8 mouse cellular contexts compared by ENCODE assay signal in the genomic region with DNA sequence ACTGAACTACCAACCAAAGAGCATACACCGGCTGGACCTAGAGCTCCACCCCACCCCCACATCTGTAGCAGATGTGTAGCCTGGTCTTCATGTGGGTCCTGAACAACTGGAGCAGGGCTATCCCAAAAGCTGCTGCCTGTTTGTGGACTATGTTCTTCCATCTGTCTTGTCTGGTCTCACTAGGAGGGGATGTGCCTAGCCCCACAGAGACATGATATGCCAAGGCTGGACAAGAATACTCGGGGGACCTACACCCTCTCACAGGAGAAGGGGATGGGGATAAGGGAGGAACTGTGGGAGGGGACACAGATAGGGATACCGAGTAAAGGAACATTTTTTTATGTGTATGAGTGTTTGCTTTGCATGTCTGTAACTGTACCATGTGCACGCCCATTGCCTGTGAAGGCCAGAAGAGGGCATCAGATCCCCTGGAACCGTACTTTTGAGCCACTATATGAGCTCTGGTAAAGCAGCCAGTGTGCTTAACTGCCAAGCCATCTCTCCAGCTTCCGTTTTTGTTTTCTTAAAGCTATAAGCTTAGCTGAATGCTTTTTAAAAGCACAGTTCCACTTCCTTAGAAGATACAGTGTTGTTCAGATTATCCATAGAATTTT. TPM values are rescaled to one million over a fixed set of nuclear protein-coding genes. Genes with fewer than 3 reads are reported as not detected.
DNase-seq lines count a peak whose midpoint lies in the region; ATAC-seq and TF ChIP-seq lines count a peak whose summit lies in the region.

No protein-coding gene starts in this region.

- H3K9me3 ChIP-seq in heart, embryonic 11.5 days (replicated peaks; ENCODE audit: control insufficient read depth, low read length), result no peaks in the 10 kb centered on the region
- no peaks in the 10 kb centered on the region for H3K9me3 ChIP-seq in forebrain, embryonic 11.5 days (ENCODE audit: control insufficient read depth, low read length)
- H3K9me3 ChIP-seq in hindbrain, embryonic 13.5 days, result no peaks in the 10 kb centered on the region
- H3K9me3 ChIP-seq in stomach, embryonic 14.5 days (ENCODE audit: control insufficient read depth, low read depth, low read length), result no peaks in the 10 kb centered on the region

- no peaks in the 10 kb centered on the region for H3K4me1 ChIP-seq in heart, embryonic 11.5 days (ENCODE audit: control insufficient read depth, insufficient read depth, low read length)
- H3K4me1 ChIP-seq in bone marrow, adult 2 months (ENCODE audit: control insufficient read depth, insufficient read depth, low read length), result peaks cover 1% of the 10 kb centered on the region; the same call in 1 of the 2 replicates
- H3K4me1 ChIP-seq in forebrain, embryonic 11.5 days (replicated peaks; ENCODE audit: control insufficient read depth, insufficient read depth, low read length), result no peaks in the 10 kb centered on the region
- no peaks in the 10 kb centered on the region for H3K4me1 ChIP-seq in hindbrain, embryonic 13.5 days (replicated peaks)
- H3K4me1 ChIP-seq in stomach, embryonic 14.5 days (ENCODE audit: control insufficient read depth, insufficient read depth, low read length), result no peaks in the 10 kb centered on the region

- TF ChIP-seq POLR2A in bone marrow, adult 2 months (IDR thresholded peaks at IDR 0.05; ENCODE audit: borderline replicate concordance, control insufficient read depth, low read depth, low read length), result no peak

- H3K27me3 ChIP-seq in heart, embryonic 11.5 days (ENCODE audit: control insufficient read depth, insufficient read depth, low read length), result no peaks in the 10 kb centered on the region
- no peaks in the 10 kb centered on the region for H3K27me3 ChIP-seq in forebrain, embryonic 11.5 days (ENCODE audit: control insufficient read depth, insufficient read depth, low read length)
- H3K27me3 ChIP-seq in hindbrain, embryonic 13.5 days, result no peaks in the 10 kb centered on the region
- H3K27me3 ChIP-seq in stomach, embryonic 14.5 days (ENCODE audit: control insufficient read depth, insufficient read depth, low read length), result no peaks in the 10 kb centered on the region

- 32% methylated on average over 6 of the region's 6 CpGs for WGBS in heart, embryonic 11.5 days (ENCODE audit: insufficient replicate concordance)
- WGBS in bone marrow, adult 2 months, result 20% methylated on average over 6 of the region's 6 CpGs
- 42% methylated on average over 6 of the region's 6 CpGs for WGBS in forebrain, embryonic 11.5 days
- 41% methylated on average over 6 of the region's 6 CpGs for WGBS in hindbrain, embryonic 13.5 days
- WGBS in stomach, embryonic 14.5 days, result 34% methylated on average over 6 of the region's 6 CpGs

- H3K9ac ChIP-seq in heart, embryonic 11.5 days (ENCODE audit: low read depth, low read length), result no peak overlapping the region
- no peak overlapping the region for H3K9ac ChIP-seq in forebrain, embryonic 11.5 days (ENCODE audit: low read length)
- H3K9ac ChIP-seq in hindbrain, embryonic 13.5 days, result no peak overlapping the region
- H3K9ac ChIP-seq in stomach, embryonic 14.5 days (replicated peaks; ENCODE audit: low read depth, low read length), result no peak overlapping the region

- TF ChIP-seq CTCF in bone marrow, adult 2 months (IDR thresholded peaks at IDR 0.05; ENCODE audit: control insufficient read depth, insufficient read depth, low read length), result peak; percentile 67

- peak; percentile 66 for DNase-seq in heart, adult 8-10 months (ENCODE audit: low spot score)
- DNase-seq in forebrain, embryonic 11.5 days (ENCODE audit: low spot score), result peak; percentile 57
- DNase-seq in layer of hippocampus, postnatal 10 days (ENCODE audit: low spot score in 2 of 2), result peak; percentile 64 to 69
- peak; percentile 71 to 79 for DNase-seq in lung, postnatal 4 days

- H3K27ac ChIP-seq in heart, embryonic 11.5 days (ENCODE audit: low read depth, low read length), result no peak overlapping the region
- H3K27ac ChIP-seq in bone marrow, adult 2 months (ENCODE audit: control insufficient read depth, insufficient read depth, low read depth, low read length, poor library complexity), result no peak overlapping the region
- no peak overlapping the region for H3K27ac ChIP-seq in forebrain, embryonic 11.5 days (ENCODE audit: low read depth, low read length)
- H3K27ac ChIP-seq in hindbrain, embryonic 13.5 days, result no peak overlapping the region
- H3K27ac ChIP-seq in stomach, embryonic 14.5 days (ENCODE audit: low read length), result no peak overlapping the region

- H3K4me2 ChIP-seq in heart, embryonic 11.5 days, result no peak overlapping the region
- no peak overlapping the region for H3K4me2 ChIP-seq in forebrain, embryonic 11.5 days (ENCODE audit: low read depth, low read length, severe bottlenecking)
- no peak overlapping the region for H3K4me2 ChIP-seq in hindbrain, embryonic 13.5 days
- no peak overlapping the region for H3K4me2 ChIP-seq in stomach, embryonic 14.5 days (replicated peaks; ENCODE audit: low read depth, low read length)

- no peak overlapping the region for H3K4me3 ChIP-seq in heart, embryonic 11.5 days (ENCODE audit: low read depth, low read length)
- no peak overlapping the region for H3K4me3 ChIP-seq in bone marrow, adult 2 months (replicated peaks; ENCODE audit: control insufficient read depth, low read depth, low read length)
- no peak overlapping the region for H3K4me3 ChIP-seq in forebrain, embryonic 11.5 days (ENCODE audit: low read depth, low read length)
- no peak overlapping the region for H3K4me3 ChIP-seq in hindbrain, embryonic 13.5 days
- H3K4me3 ChIP-seq in stomach, embryonic 14.5 days (ENCODE audit: low read depth, low read length), result no peak overlapping the region

- no peaks in the 10 kb centered on the region for H3K36me3 ChIP-seq in heart, embryonic 11.5 days (ENCODE audit: control insufficient read depth, insufficient read depth, low read length)
- no peaks in the 10 kb centered on the region for H3K36me3 ChIP-seq in forebrain, embryonic 11.5 days (ENCODE audit: control insufficient read depth, insufficient read depth, low read length)
- no peaks in the 10 kb centered on the region for H3K36me3 ChIP-seq in hindbrain, embryonic 13.5 days
- no peaks in the 10 kb centered on the region for H3K36me3 ChIP-seq in stomach, embryonic 14.5 days (ENCODE audit: control insufficient read depth, insufficient read depth, low read length)

- ATAC-seq in heart, embryonic 11.5 days (replicated peaks; ENCODE audit: insufficient number of reproducible peaks, low FRiP score, low TSS enrichment), result no peak
- no peak for ATAC-seq in forebrain, embryonic 11.5 days (replicated peaks; ENCODE audit: low FRiP score)
- 0 out of 2 replicates have a peak, but pooled peaks have one; percentile 59 for ATAC-seq in hindbrain, embryonic 13.5 days (ENCODE audit: low FRiP score)
- peak; percentile 53; the same call in 1 of the 2 replicates for ATAC-seq in stomach, embryonic 14.5 days (ENCODE audit: insufficient number of reproducible peaks, insufficient read depth, low FRiP score, low read depth)

RNA-seq across cellular contexts. Expression of a gene that starts 31.0 kb away (rescaled TPM):
- total RNA-seq in heart, adult 8-10 months (2022), result not detected
- not detected in 2 replicates for polyA plus RNA-seq in heart, embryonic 11.5 days (2014; fragmentation: Nextera tagmentation; extraction: Ambion mirVana)
- polyA plus RNA-seq in bone marrow, adult 2 months (2011; ENCODE audit: insufficient read depth, insufficient read length, low replicate concordance, missing spikeins), result not detected in 2 replicates
- not detected in 2 replicates for polyA plus RNA-seq in forebrain, embryonic 11.5 days (2014; fragmentation: Nextera tagmentation; extraction: Ambion mirVana)
- not detected in 2 replicates for polyA plus RNA-seq in hindbrain, embryonic 13.5 days (2015; fragmentation: Nextera tagmentation; extraction: Ambion mirVana)
- not detected for total RNA-seq in layer of hippocampus, postnatal 10 days (2021)
- not detected in 2 replicates for polyA plus RNA-seq in stomach, embryonic 14.5 days (2014; fragmentation: Nextera tagmentation; extraction: Ambion mirVana)

RNA-seq across cellular contexts. Expression of a gene that starts 37.0 kb away (rescaled TPM):
- 100 to 1,000 TPM; 121 to 152 (median 127) TPM for total RNA-seq in heart, adult 8-10 months (2022)
- polyA plus RNA-seq in heart, embryonic 11.5 days (2014; fragmentation: Nextera tagmentation; extraction: Ambion mirVana), result 51.1 and 54.2 TPM in 2 replicates
- 25.7 and 41.6 TPM in 2 replicates for polyA plus RNA-seq in bone marrow, adult 2 months (2011; ENCODE audit: insufficient read depth, insufficient read length, low replicate concordance, missing spikeins)
- polyA plus RNA-seq in forebrain, embryonic 11.5 days (2014; fragmentation: Nextera tagmentation; extraction: Ambion mirVana), result 97.6 and 104 TPM in 2 replicates
- 36.6 and 37.9 TPM in 2 replicates for polyA plus RNA-seq in hindbrain, embryonic 13.5 days (2015; fragmentation: Nextera tagmentation; extraction: Ambion mirVana)
- 100 to 1,000 TPM; 240 to 256 TPM for total RNA-seq in layer of hippocampus, postnatal 10 days (2021)
- polyA plus RNA-seq in stomach, embryonic 14.5 days (2014; fragmentation: Nextera tagmentation; extraction: Ambion mirVana), result 68.8 and 69.1 TPM in 2 replicates

RNA-seq across cellular contexts. Expression of a gene that starts 48.1 kb away (rescaled TPM):
- total RNA-seq in heart, adult 8-10 months (2022), result not detected
- not detected in 2 replicates for polyA plus RNA-seq in heart, embryonic 11.5 days (2014; fragmentation: Nextera tagmentation; extraction: Ambion mirVana)
- not detected in 2 replicates for polyA plus RNA-seq in bone marrow, adult 2 months (2011; ENCODE audit: insufficient read depth, insufficient read length, low replicate concordance, missing spikeins)
- polyA plus RNA-seq in forebrain, embryonic 11.5 days (2014; fragmentation: Nextera tagmentation; extraction: Ambion mirVana), result not detected in 2 replicates
- not detected in 2 replicates for polyA plus RNA-seq in hindbrain, embryonic 13.5 days (2015; fragmentation: Nextera tagmentation; extraction: Ambion mirVana)
- total RNA-seq in layer of hippocampus, postnatal 10 days (2021), result not detected
- not detected in 2 replicates for polyA plus RNA-seq in stomach, embryonic 14.5 days (2014; fragmentation: Nextera tagmentation; extraction: Ambion mirVana)

Comparison
In these comparisons a context has a peak if more than half of its experiments do, and no peak if none do; other contexts are left out.
1. ATAC-seq: peak in hindbrain, embryonic 13.5 days (single experiment) and stomach, embryonic 14.5 days (single experiment); none in heart, embryonic 11.5 days (single experiment) and forebrain, embryonic 11.5 days (single experiment).
2. Peak in every context shown above with its lines, with median percentiles within 50 percentile points of each other: DNase-seq.